Mouse (Mus musculus) forebrain, embryonic 12.5 days (tissue): ENCODE measurements around the gene Pacsin2. TPM values are rescaled to one million over a fixed set of nuclear protein-coding genes. Genes with fewer than 3 reads are reported as not detected.

ENCODE experiments used
- ATAC-seq: fragments of 200-750 bp; cut with Nextera tagmentation; 2 replicates; pipeline ENCODE4 v1.8.0; 2017; ENCODE audit warnings: moderate TSS enrichment; ENCODE audit not compliant: low FRiP score
- H3K27ac ChIP-seq: fragments of 300-500 bp; sonication (generic); 2 replicates; pipeline ENCODE4 v1.5.1; 2016; ENCODE audit warnings: mild to moderate bottlenecking
- H3K27me3 ChIP-seq: fragments of 300-500 bp; sonication (generic); 2 replicates; pipeline ENCODE4 v1.6.1; 2016; ENCODE audit warnings: mild to moderate bottlenecking
- H3K36me3 ChIP-seq: fragments of 300-500 bp; sonication (generic); replicated peaks from 2 replicates; pipeline ENCODE4 v1.6.1; 2016; ENCODE audit warnings: mild to moderate bottlenecking
- H3K4me1 ChIP-seq: fragments of 300-500 bp; sonication (generic); 2 replicates; pipeline ENCODE4 v1.6.1; 2016
- H3K4me2 ChIP-seq: fragments of 300-500 bp; sonication (generic); 2 replicates; pipeline ENCODE4 v1.6.1; 2016; ENCODE audit warnings: mild to moderate bottlenecking, moderate library complexity
- H3K4me3 ChIP-seq: fragments of 300-500 bp; sonication (generic); replicated peaks from 2 replicates; pipeline ENCODE4 v1.5.1; 2016; ENCODE audit warnings: mild to moderate bottlenecking
- H3K9ac ChIP-seq: fragments of 300-500 bp; sonication (generic); 2 replicates; pipeline ENCODE4 v1.6.1; 2016; ENCODE audit warnings: mild to moderate bottlenecking
- H3K9me3 ChIP-seq: fragments of 300-500 bp; sonication (generic); 2 replicates; pipeline ENCODE4 v1.6.1; 2016
- WGBS: fragments of 180-500 bp; shearing (Covaris S2); methylation state at CpG from one replicate; pipeline ENCODE4 v1.1.7; 2016; 5-methylcytosine and 5-hydroxymethylcytosine counted together
- polyA plus RNA-seq: library from polyadenylated mRNA; unstranded; fragments of >200 nt; fragmentation: Nextera tagmentation; extraction: Ambion mirVana; gene quantifications from 2 replicates; pipeline ENCODE4 v1.2.1, GENCODE M21; 2016

The Pacsin2 gene
- polyA plus RNA-seq, 1 experiment from 2014 or later: 37.0 TPM

GRCm38 (mm10) chr15:83425794-83426193 is 38.6 kb downstream of the Pacsin2 start:
- no peak overlapping the region for H3K9ac ChIP-seq
- ATAC-seq: no peak
- no peaks in the 10 kb centered on the region for H3K9me3 ChIP-seq
- H3K27ac ChIP-seq: no peak overlapping the region
- no peaks in the 10 kb centered on the region for H3K36me3 ChIP-seq
- no peak overlapping the region for H3K4me3 ChIP-seq
- peaks cover 8% of the 10 kb centered on the region for H3K4me1 ChIP-seq
- H3K27me3 ChIP-seq: no peaks in the 10 kb centered on the region
- WGBS: 50% methylated on average over 5 of the region's 5 CpGs
- H3K4me2 ChIP-seq: no peak overlapping the region

GRCm38 (mm10) chr15:83425277-83425676 is 39.1 kb downstream of the Pacsin2 start:
- H3K36me3 ChIP-seq: no peaks in the 10 kb centered on the region

GRCm38 (mm10) chr15:83423589-83424384 is 40.6 kb downstream of the Pacsin2 start:
- H3K27me3 ChIP-seq: no peaks in the 10 kb centered on the region
- no peaks in the 10 kb centered on the region for H3K36me3 ChIP-seq
- WGBS: 81% methylated on average over 5 of the region's 5 CpGs
- H3K9me3 ChIP-seq: no peaks in the 10 kb centered on the region
- no peak overlapping the region for H3K4me3 ChIP-seq
- no peak for ATAC-seq
- H3K9ac ChIP-seq: no peak overlapping the region
- H3K4me2 ChIP-seq: no peak overlapping the region
- peaks cover 5% of the 10 kb centered on the region for H3K4me1 ChIP-seq
- no peak overlapping the region for H3K27ac ChIP-seq

More at GRCm38 (mm10) chr15:83425277-83425676, 39.1 kb downstream of the Pacsin2 start:
- 77% methylated on average over 4 of the region's 4 CpGs for WGBS
- H3K4me2 ChIP-seq: no peak overlapping the region
- H3K4me1 ChIP-seq: peaks cover 5% of the 10 kb centered on the region
- no peak overlapping the region for H3K4me3 ChIP-seq
- H3K9me3 ChIP-seq: no peaks in the 10 kb centered on the region
- no peak overlapping the region for H3K9ac ChIP-seq
- H3K27ac ChIP-seq: no peak overlapping the region
- no peaks in the 10 kb centered on the region for H3K27me3 ChIP-seq
- ATAC-seq: no peak

- Histone ChIP-seq H3K4me1 (peaks cover 5% of the 10 kb centered on the region), H3K4me2 (no peak overlapping the region)
- WGBS: 90% methylated on average over 15 of the region's 15 CpGs
Measured at GRCm38 (mm10) chr15:83422299-83422981, 42.0 kb downstream of the Pacsin2 start.

GRCm38 (mm10) chr15:83419562-83419961 is 44.8 kb downstream of the Pacsin2 start:
- no peak overlapping the region for H3K27ac ChIP-seq
- ATAC-seq: no peak
- no peaks in the 10 kb centered on the region for H3K36me3 ChIP-seq
- H3K4me2 ChIP-seq: no peak overlapping the region
- no peaks in the 10 kb centered on the region for H3K4me1 ChIP-seq
- H3K9me3 ChIP-seq: no peaks in the 10 kb centered on the region
- H3K4me3 ChIP-seq: no peak overlapping the region
- H3K27me3 ChIP-seq: no peaks in the 10 kb centered on the region
- H3K9ac ChIP-seq: no peak overlapping the region
- WGBS: 87% methylated on average over 2 of the region's 2 CpGs

More at GRCm38 (mm10) chr15:83422299-83422981, 42.0 kb downstream of the Pacsin2 start:
- no peak overlapping the region for H3K4me3 ChIP-seq
- no peaks in the 10 kb centered on the region for H3K9me3 ChIP-seq
- ATAC-seq: no peak
- H3K27ac ChIP-seq: no peak overlapping the region
- H3K36me3 ChIP-seq: no peaks in the 10 kb centered on the region
- H3K27me3 ChIP-seq: no peaks in the 10 kb centered on the region
- no peak overlapping the region for H3K9ac ChIP-seq

GRCm38 (mm10) chr15:83418685-83419084 is 45.7 kb downstream of the Pacsin2 start:
- Histone ChIP-seq H3K4me3 (no peak overlapping the region), H3K9me3 (no peaks in the 10 kb centered on the region), H3K4me2 (no peak overlapping the region), H3K27me3 (no peaks in the 10 kb centered on the region), H3K9ac (no peak overlapping the region), H3K36me3 (no peaks in the 10 kb centered on the region), H3K4me1 (no peaks in the 10 kb centered on the region), H3K27ac (no peak overlapping the region)
- ATAC-seq: no peak

- Histone ChIP-seq H3K4me1 (no peaks in the 10 kb centered on the region), H3K4me2 (no peak overlapping the region), H3K27ac (no peak overlapping the region), H3K27me3 (no peaks in the 10 kb centered on the region), H3K36me3 (no peaks in the 10 kb centered on the region), H3K9me3 (no peaks in the 10 kb centered on the region), H3K4me3 (no peak overlapping the region), H3K9ac (no peak overlapping the region)
- 92% methylated on average over 6 of the region's 6 CpGs for WGBS
- no peak for ATAC-seq
Measured at GRCm38 (mm10) chr15:83417916-83418315, 46.5 kb downstream of the Pacsin2 start.

GRCm38 (mm10) chr15:83417407-83417806 is 47.0 kb downstream of the Pacsin2 start:
- Histone ChIP-seq H3K27me3 (no peaks in the 10 kb centered on the region), H3K9me3 (no peaks in the 10 kb centered on the region), H3K36me3 (no peaks in the 10 kb centered on the region), H3K4me2 (no peak overlapping the region), H3K9ac (no peak overlapping the region), H3K27ac (no peak overlapping the region), H3K4me3 (no peak overlapping the region), H3K4me1 (no peaks in the 10 kb centered on the region)
- ATAC-seq: no peak
- WGBS: 86% methylated on average over 7 of the region's 7 CpGs

- Histone ChIP-seq H3K36me3 (no peaks in the 10 kb centered on the region), H3K4me1 (no peaks in the 10 kb centered on the region), H3K9me3 (no peaks in the 10 kb centered on the region), H3K4me3 (no peak overlapping the region), H3K4me2 (no peak overlapping the region), H3K27me3 (no peaks in the 10 kb centered on the region), H3K27ac (no peak overlapping the region), H3K9ac (no peak overlapping the region)
- no peak for ATAC-seq
- WGBS: 86% methylated on average over 6 of the region's 6 CpGs
Measured at GRCm38 (mm10) chr15:83415391-83415790, 49.0 kb downstream of the Pacsin2 start.

- no peaks in the 10 kb centered on the region for H3K9me3 ChIP-seq
- no peak overlapping the region for H3K27ac ChIP-seq
- whole genome bisulfite sequencing: 90% methylated on average over 4 of the region's 4 CpGs
- no peak overlapping the region for H3K4me3 ChIP-seq
- H3K9ac ChIP-seq: no peak overlapping the region
- H3K4me1 ChIP-seq: no peaks in the 10 kb centered on the region
- no peaks in the 10 kb centered on the region for H3K36me3 ChIP-seq
- ATAC-seq: no peak
- H3K27me3 ChIP-seq: no peaks in the 10 kb centered on the region
- H3K4me2 ChIP-seq: no peak overlapping the region
Measured at GRCm38 (mm10) chr15:83411616-83412015, 52.8 kb downstream of the Pacsin2 start.

- 94% methylated on average over 4 of the region's 4 CpGs for WGBS
- H3K4me3 ChIP-seq: no peak overlapping the region
- no peak for ATAC-seq
Measured at GRCm38 (mm10) chr15:83410735-83411134, 53.7 kb downstream of the Pacsin2 start.

GRCm38 (mm10) chr15:83410270-83410669 is 54.1 kb downstream of the Pacsin2 start:
- H3K9me3 ChIP-seq: no peaks in the 10 kb centered on the region
- H3K27ac ChIP-seq: no peak overlapping the region
- ATAC-seq: no peak
- no peaks in the 10 kb centered on the region for H3K36me3 ChIP-seq
- H3K27me3 ChIP-seq: no peaks in the 10 kb centered on the region
- H3K4me2 ChIP-seq: no peak overlapping the region
- no peak overlapping the region for H3K4me3 ChIP-seq
- no peaks in the 10 kb centered on the region for H3K4me1 ChIP-seq
- no peak overlapping the region for H3K9ac ChIP-seq
- WGBS: 84% methylated on average over 6 of the region's 6 CpGs

More at GRCm38 (mm10) chr15:83410735-83411134, 53.7 kb downstream of the Pacsin2 start:
- H3K27ac ChIP-seq: no peak overlapping the region
- no peaks in the 10 kb centered on the region for H3K36me3 ChIP-seq
- no peaks in the 10 kb centered on the region for H3K9me3 ChIP-seq
- no peaks in the 10 kb centered on the region for H3K4me1 ChIP-seq
- H3K4me2 ChIP-seq: no peak overlapping the region
- no peak overlapping the region for H3K9ac ChIP-seq
- H3K27me3 ChIP-seq: no peaks in the 10 kb centered on the region
